Mouse (Mus musculus): ENCODE measurements around the gene Eif3g.

Gene Eif3g

DNA sequence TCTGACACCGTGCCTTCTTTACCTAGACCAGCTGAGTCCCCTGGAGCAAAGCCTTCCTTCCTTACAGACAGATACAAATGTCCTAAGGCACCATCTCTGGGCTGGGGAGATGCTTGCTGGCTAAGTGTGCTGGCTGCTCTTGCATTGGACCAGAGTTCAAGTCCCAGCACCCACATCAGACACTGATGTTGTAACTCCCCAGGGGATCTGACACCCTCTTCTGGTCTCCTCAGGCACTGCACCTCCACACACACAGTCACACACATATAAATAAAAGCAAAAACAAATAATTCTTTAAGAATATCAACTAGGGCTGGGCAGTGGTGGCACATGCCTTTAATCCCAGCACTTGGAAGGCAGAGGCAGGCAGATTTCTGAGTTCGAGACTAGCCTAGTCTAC lies 48.2 kb downstream of the Eif3g start:
- DNase-seq, result no peak

Measured in lung, postnatal 36 days (tissue).